Mouse (Mus musculus) common myeloid progenitor, adult 5-6 weeks (primary cell): ENCODE measurements around the gene Alk. TPM values are rescaled to one million over a fixed set of nuclear protein-coding genes. Genes with fewer than 3 reads are reported as not detected.

Experiments used
- ATAC-seq: replicated peaks from 2 replicates; pipeline ENCODE4 v1.8.0; 2016; ENCODE audit warnings: low read depth, mild to moderate bottlenecking, moderate TSS enrichment, inconsistent platforms; ENCODE audit not compliant: poor library complexity, severe bottlenecking
- total RNA-seq: library from RNA; stranded (forward); fragments of 200-1000, 187-1606 nt; gene quantifications from 2 replicates; pipeline ENCODE4 v1.2.3, GENCODE M21; 2017

Alk gene
- total RNA-seq, 1 experiment from 2014 or later = not detected

GRCm38 (mm10) chr17:71994144-71994543 is 610.3 kb downstream of the Alk start:
- ATAC-seq = no peak

- no peak for ATAC-seq
Observed at GRCm38 (mm10) chr17:71993011-71993410, 611.4 kb downstream of the Alk start.

- ATAC-seq = no peak
Observed at GRCm38 (mm10) chr17:71991260-71991659, 613.2 kb downstream of the Alk start.

- ATAC-seq = peak; percentile 24; the same call in 1 of the 2 replicates
Observed at GRCm38 (mm10) chr17:71990176-71990720, 614.2 kb downstream of the Alk start.

GRCm38 (mm10) chr17:71988736-71989569 is 615.5 kb downstream of the Alk start:
- no peak for ATAC-seq

GRCm38 (mm10) chr17:71986998-71987397 is 617.4 kb downstream of the Alk start:
- ATAC-seq = peak; percentile 27; the same call in 1 of the 2 replicates

GRCm38 (mm10) chr17:71986456-71986855 is 618.0 kb downstream of the Alk start:
- ATAC-seq = peak; percentile 96

- no peak for ATAC-seq
Observed at GRCm38 (mm10) chr17:71981177-71981576, 623.2 kb downstream of the Alk start.

GRCm38 (mm10) chr17:71980518-71981145 is 623.8 kb downstream of the Alk start:
- ATAC-seq = no peak

GRCm38 (mm10) chr17:71979137-71979536 is 625.3 kb downstream of the Alk start:
- ATAC-seq = no peak

GRCm38 (mm10) chr17:71976661-71977060 is 627.8 kb downstream of the Alk start:
- ATAC-seq = no peak

GRCm38 (mm10) chr17:71973704-71974103 is 630.7 kb downstream of the Alk start:
- no peak for ATAC-seq

GRCm38 (mm10) chr17:71967356-71967755 is 637.1 kb downstream of the Alk start:
- ATAC-seq = no peak

GRCm38 (mm10) chr17:71965733-71966606 is 638.5 kb downstream of the Alk start:
- ATAC-seq = peak; percentile 67

GRCm38 (mm10) chr17:71964610-71965009 is 639.8 kb downstream of the Alk start:
- ATAC-seq = peak; percentile 58

GRCm38 (mm10) chr17:71962746-71963145 is 641.7 kb downstream of the Alk start:
- no peak for ATAC-seq

GRCm38 (mm10) chr17:71955011-71955410 is 649.4 kb downstream of the Alk start:
- peak; percentile 92 for ATAC-seq

- ATAC-seq = no peak
Observed at GRCm38 (mm10) chr17:71954217-71954844, 650.1 kb downstream of the Alk start.

- no peak for ATAC-seq
Observed at GRCm38 (mm10) chr17:71950968-71951367, 653.5 kb downstream of the Alk start.

- no peak for ATAC-seq
Observed at GRCm38 (mm10) chr17:71948687-71949086, 655.7 kb downstream of the Alk start.
